Mouse (Mus musculus): ENCODE data around the gene Stx3. TPM values are rescaled to one million over a fixed set of nuclear protein-coding genes. Genes with fewer than 3 reads are reported as not detected.
A peak's percentile ranks its signal among the peaks of the same experiment; 100 is the strongest.

The Stx3 gene
- total RNA-seq, 2 experiments from 2014 or later: 4.5 to 5.7 TPM

DNA sequence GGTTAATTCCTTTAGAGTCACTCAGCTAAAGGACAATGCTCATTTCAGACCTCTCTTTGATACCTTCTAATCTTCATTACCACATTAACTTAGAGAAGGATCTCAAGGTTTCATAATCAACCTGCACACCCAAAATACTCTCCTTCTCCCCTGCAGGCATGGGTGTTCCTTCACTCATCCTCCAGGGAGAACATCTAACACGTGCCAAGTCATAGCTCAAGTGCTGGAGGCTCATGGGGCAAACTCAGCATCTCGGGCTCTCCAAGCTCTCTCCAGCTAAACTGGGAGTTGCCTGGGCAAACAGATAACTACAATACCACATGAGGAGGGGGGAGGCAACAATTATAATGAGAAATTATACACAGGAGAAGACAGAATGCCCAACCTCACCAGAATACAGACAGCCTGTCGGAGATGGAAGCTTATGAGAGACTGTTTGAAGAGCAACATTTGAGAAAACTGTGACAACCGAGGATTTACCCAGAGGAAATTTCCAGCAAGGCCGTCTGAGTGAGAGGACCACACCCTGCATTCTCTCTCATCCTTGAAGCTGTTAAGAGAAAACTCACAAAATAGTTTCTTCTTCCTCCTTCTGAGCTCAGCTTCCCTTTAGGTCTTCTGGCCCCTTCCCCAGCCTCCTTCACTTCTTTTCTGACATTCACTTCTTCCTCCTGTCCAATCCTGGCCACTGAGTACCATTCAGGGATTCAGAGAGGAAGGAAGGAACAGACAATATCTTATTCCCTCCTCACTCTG, 9.0 kb downstream of the Stx3 start:
- no peak for DNase-seq
- intact Hi-C loops (cut with DNase I): no loop called here

DNA sequence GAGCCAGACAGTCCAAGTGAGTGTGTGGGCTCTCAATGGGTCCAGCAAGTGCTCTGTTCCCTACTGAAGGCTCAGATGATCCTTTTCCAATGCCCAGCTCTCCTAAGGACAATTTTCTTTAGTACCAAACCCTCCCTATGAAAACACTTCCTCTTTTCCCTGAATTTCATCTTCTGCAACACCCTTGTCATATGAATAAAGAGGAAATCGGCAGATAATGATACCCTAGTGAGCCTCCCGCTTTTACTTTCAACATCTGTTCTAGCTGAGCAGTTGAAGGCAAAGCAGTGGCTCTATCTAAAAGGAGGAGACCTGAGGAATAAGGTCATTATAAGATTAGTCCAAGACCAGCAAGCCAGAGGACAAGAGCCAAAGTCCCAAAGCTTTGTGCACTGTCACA, 10.8 kb downstream of the Stx3 start:
- intact Hi-C loops (cut with DNase I): no loop called here
- DNase-seq: no peak

DNA sequence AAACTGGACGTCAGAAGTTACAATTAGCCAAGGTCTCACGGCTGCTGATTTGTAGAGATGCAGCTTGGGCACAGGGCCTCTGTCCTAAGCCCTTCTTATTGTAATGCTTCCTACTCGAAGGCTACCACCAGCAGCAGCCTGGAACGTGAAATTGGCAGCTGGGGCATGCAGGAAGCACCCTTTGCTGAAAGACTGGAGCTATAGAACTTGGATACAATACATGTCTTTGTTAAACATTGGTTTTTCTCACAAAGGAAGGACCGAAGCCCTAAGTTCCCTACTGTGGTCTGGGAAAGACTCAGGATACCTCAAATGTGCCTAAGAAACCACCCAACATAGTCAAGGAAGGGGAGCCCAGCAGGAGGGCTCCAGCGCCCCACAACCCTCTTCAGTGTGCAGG, 11.4 kb downstream of the Stx3 start:
- no peak for DNase-seq
- intact Hi-C loops (cut with DNase I): no loop called here

DNA sequence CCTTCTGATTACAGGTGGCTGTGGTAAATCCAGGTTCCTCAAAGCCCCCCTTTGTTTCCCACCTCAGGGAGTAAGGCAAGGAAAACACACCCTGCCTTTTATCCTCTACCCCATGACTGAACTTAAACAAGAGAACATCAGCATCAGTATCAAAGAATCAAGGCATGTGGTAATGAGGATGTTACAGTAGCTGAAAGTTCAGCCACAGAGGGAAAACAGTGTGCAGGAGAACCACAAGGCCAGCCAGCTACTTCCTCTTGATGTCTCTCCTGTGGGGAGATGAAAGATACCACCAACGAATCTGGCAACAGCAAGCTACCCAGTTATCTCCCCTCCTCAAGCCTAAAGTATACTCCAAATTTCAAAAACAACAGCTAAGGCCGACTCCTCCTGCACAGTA, 12.0 kb downstream of the Stx3 start:
- intact Hi-C loops (cut with DNase I): no loop called here
- DNase-seq: no peak

DNA sequence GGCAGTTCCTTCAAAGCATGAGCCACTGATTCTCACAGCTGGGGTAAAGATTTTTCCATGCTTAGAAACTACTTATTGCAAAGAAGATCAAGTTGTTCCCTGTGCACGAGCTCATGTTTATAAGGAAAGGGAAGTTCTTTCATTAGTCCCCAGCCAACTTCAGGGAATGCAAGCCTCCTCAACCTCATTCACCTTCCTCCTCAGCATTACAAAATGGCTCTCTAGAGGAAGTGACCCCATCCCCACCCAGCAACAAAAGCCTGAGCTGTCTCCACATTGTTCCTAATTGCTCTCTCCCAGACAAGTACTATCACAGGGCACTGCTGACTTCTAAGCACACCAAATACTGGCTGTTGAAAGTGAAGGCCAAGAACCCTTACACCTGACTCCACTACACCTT, 14.8 kb downstream of the Stx3 start:
- no peak for DNase-seq
- intact Hi-C loops (cut with DNase I): no loop called here

DNA sequence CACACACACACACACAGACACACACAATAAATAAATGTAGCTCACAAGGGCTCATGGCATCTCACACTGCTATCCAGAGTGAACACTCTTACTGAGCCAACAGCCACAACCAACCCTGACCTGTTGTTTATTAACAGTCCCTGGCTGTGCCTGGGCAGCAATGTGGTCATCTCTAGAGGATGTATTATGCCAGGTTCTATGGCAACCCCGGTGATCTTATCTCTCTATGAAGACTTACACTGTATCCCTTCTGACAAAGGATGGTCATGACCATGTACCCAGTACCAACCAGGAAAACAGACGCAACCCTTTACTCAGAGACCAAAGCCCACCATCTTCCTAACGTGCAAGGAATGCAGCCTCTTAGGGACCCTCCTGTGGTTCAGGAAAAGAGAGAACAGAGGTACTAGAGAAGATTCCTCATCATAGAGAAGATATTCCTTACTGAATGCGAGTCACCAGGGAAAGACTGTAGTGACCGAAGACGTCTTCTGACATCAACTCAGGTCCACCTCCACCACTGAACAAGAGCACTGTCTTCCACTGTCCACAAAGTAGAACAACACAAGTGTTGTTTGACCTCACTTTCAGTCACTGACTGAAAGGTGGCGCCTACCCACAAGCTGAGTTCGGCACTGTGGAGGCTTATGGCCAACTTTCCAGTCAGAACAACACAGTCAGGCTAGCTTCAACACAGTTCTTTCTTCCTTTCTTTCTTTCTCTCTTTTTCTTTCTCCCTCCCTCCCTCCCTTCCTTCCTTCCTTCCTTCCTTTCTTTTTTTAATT, 18.5 kb downstream of the Stx3 start:
- intact Hi-C loops (cut with DNase I): no loop called here
- no peak for DNase-seq

DNA sequence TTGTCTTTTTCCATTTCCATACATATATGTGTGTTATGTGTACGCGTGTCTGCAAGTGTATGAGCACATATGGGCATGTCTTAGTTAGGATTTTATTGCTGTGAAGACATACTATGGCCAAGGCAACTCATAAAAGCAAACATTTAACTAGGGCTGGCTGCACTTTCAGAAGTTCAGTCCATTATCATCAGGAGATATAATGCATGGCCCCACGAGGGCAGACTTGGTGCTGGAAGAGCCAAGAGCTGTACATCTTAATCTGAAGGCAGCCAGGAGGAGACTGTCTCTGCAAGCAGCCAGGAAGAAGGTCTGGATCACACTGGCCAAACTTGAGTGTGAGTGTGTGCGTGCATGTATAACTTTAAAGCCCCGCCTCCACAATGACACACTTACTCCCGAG, 24.8 kb downstream of the Stx3 start:
- intact Hi-C loops (cut with DNase I): no loop called here

DNA sequence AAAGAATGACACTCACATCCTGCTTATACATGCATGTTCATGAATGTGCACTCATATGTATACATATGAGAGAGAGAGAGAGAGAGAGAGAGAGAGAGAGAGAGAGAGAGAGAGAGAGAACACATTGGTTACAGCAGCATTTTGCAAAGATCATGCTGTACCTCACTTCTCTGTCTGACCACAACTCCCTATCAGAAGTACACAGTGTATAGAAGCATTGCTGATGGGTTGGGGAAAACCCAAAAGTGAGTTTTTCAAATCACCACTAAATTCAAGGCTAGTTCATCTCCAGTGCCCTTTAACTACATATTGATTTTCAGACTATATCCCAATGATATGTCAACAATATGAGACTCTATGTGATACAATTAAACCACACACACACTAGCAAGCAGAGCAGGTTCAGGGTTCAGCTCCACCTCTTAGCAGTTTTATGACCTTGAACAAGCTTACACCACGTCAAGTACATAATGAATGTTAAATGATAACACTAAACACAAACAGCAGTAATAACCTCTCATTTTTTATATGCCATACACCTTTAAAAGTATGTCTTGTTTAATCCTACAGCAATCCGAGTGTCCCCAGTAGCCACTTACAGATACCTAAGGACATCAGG, 25.4 kb downstream of the Stx3 start:
- no peak for DNase-seq
- intact Hi-C loops (cut with DNase I): no loop called here

More for the DNA sequence above, 24.8 kb downstream of the Stx3 start:
- DNase-seq: no peak

DNA sequence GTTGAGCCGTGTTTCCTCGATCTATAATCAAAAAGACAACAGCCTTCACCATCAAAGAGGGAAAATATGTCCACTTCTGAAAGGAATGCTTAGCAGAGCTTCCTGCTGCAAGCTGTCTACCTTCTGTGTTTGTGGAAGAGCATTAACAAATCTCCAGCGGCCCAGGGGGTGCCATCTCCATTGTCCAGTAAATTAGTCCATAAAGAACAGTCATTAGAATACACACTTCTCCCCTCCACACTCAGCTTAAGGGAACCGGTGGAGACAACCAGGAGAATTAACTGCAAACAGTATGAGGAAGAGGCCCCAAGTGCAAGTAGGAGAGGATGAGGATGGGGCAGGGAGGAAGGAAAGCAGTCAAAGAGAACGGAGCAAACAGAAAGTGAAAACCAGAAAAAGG, 27.4 kb downstream of the Stx3 start:
- intact Hi-C loops (cut with DNase I): no loop called here
- DNase-seq: no peak

DNA sequence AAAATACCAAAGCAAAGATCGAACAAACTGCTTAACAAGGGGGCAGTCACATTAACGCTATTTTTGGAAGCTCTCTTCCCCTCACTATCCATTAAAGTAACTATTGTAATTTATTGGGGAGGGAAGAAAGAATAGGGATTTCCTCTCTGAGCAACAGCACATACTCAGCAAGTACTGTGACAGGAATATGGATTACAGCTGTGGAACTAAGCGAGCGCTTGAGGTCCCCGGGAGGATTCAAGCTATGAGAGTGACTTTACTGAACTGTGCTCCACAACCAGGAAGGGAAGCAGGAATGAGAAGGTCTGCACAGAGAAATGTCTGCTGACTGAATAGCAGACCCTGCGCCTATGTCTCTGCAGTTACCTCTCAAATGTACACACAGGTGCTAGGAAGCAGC, 30.3 kb downstream of the Stx3 start:
- intact Hi-C loops (cut with DNase I): no loop called here
- no peak for DNase-seq

DNA sequence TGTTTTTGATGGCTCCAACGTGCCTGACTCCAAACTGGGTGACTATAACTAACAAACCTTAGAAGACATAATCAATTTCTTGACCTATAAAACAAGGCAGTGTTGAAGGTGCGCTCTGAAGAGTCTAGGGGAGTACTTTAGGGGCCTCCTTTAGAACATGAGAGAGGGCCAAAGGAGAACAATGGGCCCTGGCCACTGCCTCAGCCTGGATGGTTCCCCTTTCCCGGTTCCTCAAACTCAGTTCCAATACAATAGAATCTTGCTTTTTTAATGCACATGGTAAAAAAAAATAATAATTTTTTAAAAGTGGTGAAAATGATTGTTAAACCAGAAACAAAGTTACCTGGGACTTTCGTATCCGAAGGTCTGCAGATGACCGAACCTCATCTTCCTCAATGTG, 31.4 kb downstream of the Stx3 start:
- DNase-seq: no peak
- intact Hi-C loops (cut with DNase I): no loop called here

DNA sequence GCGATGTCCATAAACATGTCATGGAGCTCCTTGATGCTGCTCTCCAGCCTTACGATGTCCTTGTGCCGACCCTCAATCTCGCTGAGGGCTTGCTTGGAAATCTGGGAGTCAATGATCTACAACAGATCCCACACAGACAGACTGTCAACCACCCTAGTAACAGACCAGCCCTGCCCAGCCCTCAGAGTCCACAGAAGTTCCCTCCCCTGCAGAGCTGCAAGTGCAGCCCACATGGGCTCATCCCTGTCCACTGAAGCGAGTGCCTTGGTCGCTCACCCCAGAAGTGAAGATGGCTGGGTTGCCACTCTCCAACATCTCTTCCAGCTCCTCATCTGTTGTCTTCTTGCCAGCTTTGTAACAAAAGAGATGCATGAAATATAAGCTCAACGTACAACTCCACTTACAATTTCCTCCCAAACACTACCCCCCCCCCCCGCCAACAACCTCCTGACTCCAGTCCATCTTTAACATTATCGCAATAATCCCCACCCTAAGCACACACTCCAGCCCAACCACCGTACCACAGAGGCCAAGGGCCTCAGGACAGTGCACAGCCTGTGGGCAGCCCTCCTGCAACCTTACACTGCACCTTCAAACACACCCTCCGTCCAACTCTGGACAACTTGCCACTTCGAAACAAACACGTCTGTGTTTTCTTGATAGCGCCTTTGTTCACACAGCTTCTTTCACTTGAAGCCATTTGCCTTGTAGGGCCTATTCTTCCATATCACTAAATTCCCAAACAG, 33.6 kb downstream of the Stx3 start:
- intact Hi-C loops (cut with DNase I): no loop called here
- no peak for DNase-seq

DNA sequence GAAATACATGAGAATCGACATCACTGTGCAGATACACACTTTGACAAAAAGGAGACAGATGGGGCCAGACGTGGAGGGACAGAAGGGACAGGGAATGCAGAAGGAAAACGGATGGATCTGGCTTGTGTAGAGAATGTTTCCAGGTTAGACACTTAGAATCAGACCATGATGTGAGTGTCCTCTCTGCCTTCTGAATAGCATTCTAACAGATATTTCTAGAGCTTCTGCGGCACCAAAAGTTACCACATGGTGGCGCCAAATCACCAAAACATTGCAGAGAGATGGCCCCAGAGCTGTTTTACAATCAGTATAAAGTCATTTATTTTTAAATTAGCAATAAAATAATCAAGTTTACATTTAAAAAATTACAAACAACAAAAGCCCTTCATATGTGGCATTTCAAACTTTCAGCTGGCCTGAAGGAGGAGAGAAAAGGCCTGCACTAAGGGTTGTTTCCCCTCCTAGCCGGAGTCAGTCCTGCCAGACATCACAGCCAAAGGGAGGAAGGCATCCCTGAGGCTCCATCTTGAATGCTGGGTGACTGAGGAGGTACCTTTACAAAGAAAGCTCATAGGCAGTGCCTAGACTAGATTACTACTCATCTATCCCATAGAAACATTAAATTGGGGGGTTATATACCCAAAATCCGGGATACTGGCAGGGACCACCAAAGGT, 41.9 kb downstream of the Stx3 start:
- intact Hi-C loops (cut with DNase I): loop anchor here (1.0 to 10.0 kb wide), 4 partner anchors 43 to 1253 kb away; partner anchors contain the start of genes Cpsf7, Patl1 and Sdhaf2
- peak; percentile 69 to 83 for DNase-seq

DNA sequence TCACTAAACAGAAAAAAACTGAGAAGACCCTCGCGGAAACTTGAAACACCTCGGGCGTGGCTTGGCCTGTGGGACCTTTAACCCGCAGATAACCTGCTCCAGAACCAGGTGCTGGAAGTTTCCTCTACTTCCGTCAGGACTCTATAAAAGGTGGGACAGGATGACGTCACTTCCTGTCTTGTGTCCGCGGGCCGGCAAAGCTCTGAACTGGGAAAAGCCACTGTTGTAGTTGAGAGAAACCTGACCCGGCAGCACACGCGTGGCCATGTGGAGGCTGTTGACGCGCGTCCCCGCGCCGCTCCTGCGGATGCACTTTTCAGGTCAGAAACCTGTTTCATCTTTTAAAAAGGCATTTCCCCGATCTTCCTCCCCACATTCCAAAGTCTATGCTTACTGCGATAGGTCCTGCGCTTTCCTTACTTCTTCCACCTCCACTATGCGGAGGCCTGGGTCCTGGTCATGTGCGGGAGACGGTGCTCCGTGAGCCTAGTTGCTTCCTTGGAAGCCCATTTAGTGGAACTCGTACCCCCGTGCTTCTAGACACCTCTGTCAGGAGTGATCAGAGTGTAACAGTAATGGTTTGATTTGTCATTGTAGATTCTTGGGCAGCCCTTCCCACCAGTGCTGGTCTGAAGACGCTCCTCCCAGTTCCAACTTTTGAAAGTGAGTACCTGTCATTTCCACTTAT, 48.9 kb downstream of the Stx3 start, which contains the start of gene Mrpl16:
Mrpl16 (plus strand) TSS at position 187 of the 688 bp plus-strand sequence.
- peak; percentile 88 to 89 for DNase-seq
- intact Hi-C loops (cut with DNase I): loop anchor here (2.0 to 10.0 kb wide), 2 partner anchors 140 to 1246 kb away; partner anchors contain the start of genes Cpsf7 and Sdhaf2

DNA sequence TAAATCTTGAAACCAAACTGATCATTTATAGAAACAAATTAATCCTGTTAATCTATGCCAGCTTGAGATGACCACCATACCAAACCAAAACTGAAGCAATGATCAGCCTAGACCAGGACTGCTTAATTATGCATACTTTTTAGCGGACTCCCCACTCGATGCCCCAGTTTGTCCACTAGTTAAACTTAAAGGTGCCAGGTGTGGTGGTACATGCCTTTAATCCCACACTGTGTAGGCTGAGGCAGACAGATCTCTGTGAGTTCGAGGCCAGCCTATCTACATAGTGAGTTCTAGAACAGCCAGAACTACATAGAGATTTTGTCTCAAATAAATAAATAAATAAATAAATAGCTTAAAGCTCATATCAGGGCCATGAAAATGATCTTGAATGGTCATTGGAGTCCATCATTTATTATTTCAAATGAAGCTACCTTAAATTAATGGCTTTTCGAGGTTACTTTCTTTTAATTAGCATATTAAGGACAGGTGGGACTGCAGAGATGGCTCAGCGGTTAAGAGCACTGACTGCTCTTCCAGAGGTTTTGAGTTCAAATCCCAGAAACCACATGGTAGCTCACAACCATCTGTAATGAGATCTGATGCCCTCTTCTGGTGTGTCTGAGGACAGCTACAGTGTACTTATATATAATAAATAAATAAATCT, 49.8 kb downstream of the Stx3 start:
- intact Hi-C loops (cut with DNase I): loop anchor here (2.0 to 10.0 kb wide), 2 partner anchors 159 to 415 kb away; no protein-coding TSS in a partner anchor

DNA sequence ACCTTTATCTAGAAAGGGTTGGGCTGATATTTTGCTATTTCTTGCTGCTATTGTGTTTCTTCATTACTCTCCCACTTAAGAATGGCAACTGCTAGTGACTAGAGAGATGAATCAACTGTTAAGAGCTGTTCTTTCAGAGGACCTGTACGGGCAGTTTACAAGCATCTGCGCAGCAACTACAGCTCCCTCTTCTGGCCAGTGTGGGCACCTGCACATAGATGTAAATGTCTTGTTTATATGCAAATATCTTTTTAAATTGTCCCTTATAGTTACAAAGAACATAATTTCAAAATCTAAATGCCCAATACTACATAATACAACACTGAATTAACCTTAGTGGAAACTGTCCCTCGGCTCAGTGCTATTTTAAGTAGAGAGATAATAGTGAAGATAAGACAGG, 51.0 kb downstream of the Stx3 start:
- DNase-seq: no peak
- intact Hi-C loops (cut with DNase I): loop anchor here (2.0 to 10.0 kb wide), 2 partner anchors 157 to 413 kb away; no protein-coding TSS in a partner anchor

More for the DNA sequence above, 49.8 kb downstream of the Stx3 start:
- no peak for DNase-seq

DNA sequence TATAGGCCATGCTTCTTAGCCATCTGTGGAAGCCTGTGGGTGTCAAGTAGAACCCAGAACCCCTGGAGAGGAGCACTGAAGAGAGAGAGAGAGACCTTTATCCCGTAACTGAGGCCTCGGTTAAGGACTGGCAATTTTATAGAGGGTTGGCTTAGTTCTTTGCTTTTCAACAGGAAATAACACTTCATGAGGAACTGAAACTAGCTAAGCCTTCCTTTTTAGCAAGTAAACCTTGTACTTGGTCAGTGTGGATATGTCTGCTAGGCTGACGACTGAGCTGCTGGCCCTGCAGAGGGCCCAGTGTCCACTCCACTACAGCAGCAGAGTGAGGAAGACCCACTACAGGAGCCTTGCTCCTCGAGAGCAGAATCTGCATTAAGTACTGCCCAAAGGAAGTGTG, 52.8 kb downstream of the Stx3 start:
- intact Hi-C loops (cut with DNase I): loop anchor here (10.0 kb wide), 1 partner anchor 412 kb away; no protein-coding TSS in a partner anchor
- peak in 1 of 2 experiments; percentile 21 for DNase-seq

DNA sequence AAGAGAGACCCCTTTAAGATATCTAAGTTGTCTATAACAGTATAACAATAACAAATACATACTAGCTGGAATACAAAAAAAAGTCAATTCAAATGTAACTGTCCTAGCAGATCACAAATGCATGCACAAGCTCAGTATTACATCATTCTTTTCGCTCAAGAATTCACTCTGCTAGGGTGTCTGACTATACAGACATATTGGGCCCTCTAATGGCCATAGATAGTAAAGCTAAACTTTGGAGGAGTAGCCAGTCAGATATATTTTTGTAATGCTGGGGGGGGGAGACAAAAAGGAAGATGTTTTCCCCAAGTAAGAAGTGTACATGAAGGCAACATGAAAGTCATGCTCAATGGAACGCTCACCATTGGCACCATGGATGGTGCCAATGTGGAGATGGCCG, 54.1 kb downstream of the Stx3 start:
- no peak for DNase-seq
- intact Hi-C loops (cut with DNase I): loop anchor here (10.0 kb wide), 1 partner anchor 410 kb away; no protein-coding TSS in a partner anchor

DNA sequence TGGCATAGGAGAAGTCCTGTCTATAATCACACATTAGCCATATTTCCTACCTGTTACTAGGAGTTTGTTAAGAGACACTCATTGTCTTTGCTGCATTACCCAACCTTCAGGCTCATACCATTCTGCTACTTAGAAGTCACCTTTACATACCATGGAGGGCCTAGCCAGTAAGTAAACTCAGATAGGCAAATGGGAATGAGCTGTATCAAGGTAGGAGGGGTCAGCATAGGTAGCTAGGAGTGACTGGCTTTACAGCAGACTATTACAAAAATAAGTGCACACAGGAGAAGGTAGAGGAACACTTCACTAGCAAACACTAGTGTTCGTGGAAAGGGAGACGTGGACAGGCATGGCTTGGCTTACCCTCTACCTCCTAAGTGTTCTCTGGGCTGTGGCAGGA, 71.9 kb downstream of the Stx3 start, which contains the start of gene Gif:
Gif (plus strand) TSS at position 257 of the 400 bp plus-strand sequence.
- intact Hi-C loops (cut with DNase I): no loop called here
- DNase-seq: no peak

Data from heart, postnatal 36 days (tissue).